Mouse (Mus musculus): ENCODE measurements around the gene Slc5a3. TPM values are rescaled to one million over a fixed set of nuclear protein-coding genes. Genes with fewer than 3 reads are reported as not detected.

Gene Slc5a3
- total and polyA plus RNA-seq, 2 experiments from 2014 or later, result 10.0 to 30.9 TPM

DNA sequence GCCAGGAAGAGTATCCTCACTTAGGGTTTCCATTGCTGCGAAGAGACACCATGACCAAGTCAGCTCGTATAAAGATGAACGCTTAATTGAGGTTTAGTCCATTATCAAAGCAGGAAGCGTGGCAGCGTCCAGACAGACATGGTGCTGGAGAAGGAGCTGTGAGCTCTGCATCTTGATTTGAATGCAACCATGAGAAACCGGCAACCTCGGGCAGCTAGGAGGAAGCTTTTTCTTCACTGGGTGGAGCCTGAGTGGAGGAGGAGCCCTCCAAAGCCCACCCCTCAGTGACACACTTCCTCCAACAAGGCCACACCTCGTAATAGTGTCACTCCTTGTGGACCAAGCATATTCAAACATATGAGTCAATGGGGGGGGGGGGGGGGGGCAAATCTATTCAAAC is 71.7 kb downstream of the Slc5a3 start:
- Histone ChIP-seq H3K27me3 (ENCODE audit: insufficient read depth, low read length) (no peaks in the 10 kb centered on the region), H3K27ac (no peak overlapping the region), H3K9ac (replicated peaks; ENCODE audit: low read length) (no peak overlapping the region), H3K4me3 (ENCODE audit: low read length) (no peak overlapping the region), H3K4me2 (ENCODE audit: low read depth, low read length) (no peak overlapping the region), H3K36me3 (ENCODE audit: insufficient read depth, low read length) (no peaks in the 10 kb centered on the region), H3K4me1 (ENCODE audit: insufficient read depth, low read length) (no peaks in the 10 kb centered on the region), H3K9me3 (ENCODE audit: low read length) (no peaks in the 10 kb centered on the region)
- no peak for TF ChIP-seq CTCF (IDR thresholded peaks at IDR 0.05; ENCODE audit: low read depth)
- ATAC-seq (no peak), DNase-seq (ENCODE audit: low spot score) (no peak)
- WGBS, result 90% methylated on average over 8 of the region's 8 CpGs

DNA sequence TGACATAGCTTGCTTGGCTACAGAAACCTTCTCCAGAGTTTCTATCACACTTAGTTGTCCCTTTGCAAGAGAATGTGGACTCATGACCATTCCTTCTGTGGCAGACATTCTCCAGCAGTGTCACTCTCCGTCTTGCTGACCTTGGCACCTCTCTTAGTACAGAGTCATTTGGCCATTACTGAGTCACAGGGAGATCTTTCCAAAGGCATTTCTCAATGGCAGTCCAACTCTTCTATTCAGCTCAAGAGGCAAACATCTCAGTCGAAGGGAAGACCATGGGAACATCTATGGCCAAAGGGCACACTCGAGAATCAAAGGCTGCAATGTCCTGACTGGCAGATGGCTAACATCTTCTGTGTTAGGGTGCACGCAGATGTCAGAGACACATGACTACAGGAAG is 74.4 kb downstream of the Slc5a3 start:
- no peak overlapping the region for H3K27ac ChIP-seq
- H3K36me3 ChIP-seq (ENCODE audit: insufficient read depth, low read length), result no peaks in the 10 kb centered on the region
- TF ChIP-seq CTCF (IDR thresholded peaks at IDR 0.05; ENCODE audit: low read depth), result no peak
- no peaks in the 10 kb centered on the region for H3K9me3 ChIP-seq (ENCODE audit: low read length)
- H3K9ac ChIP-seq (replicated peaks; ENCODE audit: low read length), result no peak overlapping the region
- no peaks in the 10 kb centered on the region for H3K27me3 ChIP-seq (ENCODE audit: insufficient read depth, low read length)
- ATAC-seq (no peak), DNase-seq (ENCODE audit: low spot score) (no peak)
- no peaks in the 10 kb centered on the region for H3K4me1 ChIP-seq (ENCODE audit: insufficient read depth, low read length)
- 85% methylated on average over 4 of the region's 4 CpGs for WGBS
- no peak overlapping the region for H3K4me2 ChIP-seq (ENCODE audit: low read depth, low read length)
- H3K4me3 ChIP-seq (ENCODE audit: low read length), result no peak overlapping the region

DNA sequence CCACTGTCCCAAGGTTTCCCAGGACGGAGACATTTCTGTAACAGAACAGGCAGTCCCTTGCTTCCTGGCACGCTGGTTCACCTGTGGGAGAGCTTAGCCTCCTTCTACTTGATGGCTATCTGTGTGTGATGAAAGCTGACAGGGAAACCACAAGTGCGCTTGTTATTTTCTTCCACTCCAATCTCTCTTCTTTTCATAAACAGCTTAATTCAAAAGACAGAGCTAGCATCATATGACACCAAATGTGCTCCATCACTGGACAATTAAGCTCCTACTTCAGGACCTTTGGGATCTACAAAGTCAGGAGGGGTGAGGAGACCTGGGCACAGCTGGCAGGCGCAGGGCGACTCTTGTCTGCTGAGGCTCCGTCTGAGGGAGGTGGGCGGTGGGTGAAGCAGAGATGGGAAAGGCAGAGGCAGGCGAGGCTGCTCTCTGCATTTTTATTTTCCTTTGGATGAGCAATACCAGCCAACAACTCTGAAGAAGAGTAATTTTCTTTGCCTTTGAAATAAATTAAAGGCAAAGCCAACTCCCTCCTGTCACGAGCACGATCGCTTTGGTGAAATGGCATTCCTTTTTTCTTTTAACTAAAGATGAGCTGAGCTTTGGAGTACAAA is 76.1 kb downstream of the Slc5a3 start:
- TF ChIP-seq CTCF (IDR thresholded peaks at IDR 0.05; ENCODE audit: low read depth), result no peak
- Histone ChIP-seq H3K36me3 (ENCODE audit: insufficient read depth, low read length) (no peaks in the 10 kb centered on the region), H3K9me3 (ENCODE audit: low read length) (no peaks in the 10 kb centered on the region), H3K4me3 (ENCODE audit: low read length) (no peak overlapping the region), H3K4me1 (ENCODE audit: insufficient read depth, low read length) (peaks cover 5% of the 10 kb centered on the region), H3K27ac (no peak overlapping the region), H3K27me3 (ENCODE audit: insufficient read depth, low read length) (no peaks in the 10 kb centered on the region), H3K4me2 (ENCODE audit: low read depth, low read length) (no peak overlapping the region), H3K9ac (replicated peaks; ENCODE audit: low read length) (no peak overlapping the region)
- no peak for DNase-seq (ENCODE audit: low spot score)
- 66% methylated on average over 11 of the region's 11 CpGs for WGBS
- ATAC-seq, result no peak

DNA sequence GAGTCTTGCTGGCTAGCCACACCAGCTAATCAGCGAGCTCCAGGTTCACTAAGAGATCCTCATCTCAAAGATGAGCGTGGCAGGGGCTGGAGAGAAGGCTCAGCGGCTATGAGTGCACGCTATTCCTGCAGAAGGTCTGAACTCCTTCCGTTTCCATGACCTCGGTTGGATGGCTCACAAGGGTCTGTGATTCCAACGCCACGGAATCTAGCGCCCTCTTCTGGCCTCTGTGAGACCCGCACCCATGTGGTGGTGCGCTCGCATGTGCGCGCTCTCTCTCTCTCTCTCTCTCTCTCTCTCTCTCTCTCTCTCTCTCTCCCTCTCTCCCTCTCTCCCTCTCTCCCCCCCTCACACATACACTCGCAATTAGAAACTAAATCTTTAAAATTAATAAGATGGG is 78.2 kb downstream of the Slc5a3 start:
- TF ChIP-seq CTCF (IDR thresholded peaks at IDR 0.05; ENCODE audit: low read depth), result peak; percentile 9; the same call in 1 of the 2 replicates
- H3K4me1 ChIP-seq (ENCODE audit: insufficient read depth, low read length), result peaks cover 17% of the 10 kb centered on the region
- WGBS, result 94% methylated on average over 15 of the region's 15 CpGs

More for the DNA sequence above, 78.2 kb downstream of the Slc5a3 start:
- no peaks in the 10 kb centered on the region for H3K9me3 ChIP-seq (ENCODE audit: low read length)
- no peak overlapping the region for H3K4me3 ChIP-seq (ENCODE audit: low read length)
- H3K4me2 ChIP-seq (ENCODE audit: low read depth, low read length), result no peak overlapping the region
- DNase-seq (ENCODE audit: low spot score) (no peak), ATAC-seq (no peak)
- no peak overlapping the region for H3K9ac ChIP-seq (replicated peaks; ENCODE audit: low read length)
- no peaks in the 10 kb centered on the region for H3K36me3 ChIP-seq (ENCODE audit: insufficient read depth, low read length)
- H3K27me3 ChIP-seq (ENCODE audit: insufficient read depth, low read length), result no peaks in the 10 kb centered on the region
- H3K27ac ChIP-seq, result no peak overlapping the region

Other genes with a start within 250 kb of the Slc5a3 start
- 24.9 and 33.2 TPM in 2 replicates for gene Mrps6, start 52 bp upstream of the Slc5a3 start, total RNA-seq (2014; rRNA removed)
- 181 and 183 TPM in 2 replicates for gene Mrps6, start 52 bp upstream of the Slc5a3 start, polyA plus RNA-seq (2015; fragmentation: Nextera tagmentation; extraction: Ambion mirVana)
- not detected in 2 replicates for gene Gm49711, start within 50 bp of the Slc5a3 start, total RNA-seq (2014; rRNA removed)
- 0.58 and 0.82 TPM in 2 replicates for gene Gm49711, start within 50 bp of the Slc5a3 start, polyA plus RNA-seq (2015; fragmentation: Nextera tagmentation; extraction: Ambion mirVana)
- 4.7 and 8.2 TPM in 2 replicates for gene Kcne2, start 234.1 kb downstream of the Slc5a3 start, total RNA-seq (2014; rRNA removed)
- 19.1 and 19.3 TPM in 2 replicates for gene Kcne2, start 234.1 kb downstream of the Slc5a3 start, polyA plus RNA-seq (2015; fragmentation: Nextera tagmentation; extraction: Ambion mirVana)
- gene Smim11, start 243.0 kb downstream of the Slc5a3 start, total RNA-seq (2014; rRNA removed), result 1.5 and 10.4 TPM in 2 replicates
- gene Smim11, start 243.0 kb downstream of the Slc5a3 start, polyA plus RNA-seq (2015; fragmentation: Nextera tagmentation; extraction: Ambion mirVana), result 56.0 and 73.6 TPM in 2 replicates